Mouse (Mus musculus): ENCODE data around the gene Prss44. TPM values are rescaled to one million over a fixed set of nuclear protein-coding genes. Genes with fewer than 3 reads are reported as not detected.
A peak's percentile ranks its signal among the peaks of the same experiment; 100 is the strongest.
"Not testable (repeated sequence)": the region's sequence is repeated elsewhere in the genome, so short reads cannot be mapped to it uniquely, and the experiment has no call there.

The Prss44 gene
- not detected for total RNA-seq (2022)

- DNase-seq (ENCODE audit: low spot score in 2 of 2): no peak
These were observed at the start of gene Prss44 for GRCm38 (mm10) chr9:110813789-110814188. TSS of gene Prss44 (plus strand) at chr9:110813994.

GRCm38 (mm10) chr9:110772336-110772735, 41.5 kb upstream of the Prss44 start:
- no peak for DNase-seq (ENCODE audit: low spot score in 2 of 2)

DNA sequence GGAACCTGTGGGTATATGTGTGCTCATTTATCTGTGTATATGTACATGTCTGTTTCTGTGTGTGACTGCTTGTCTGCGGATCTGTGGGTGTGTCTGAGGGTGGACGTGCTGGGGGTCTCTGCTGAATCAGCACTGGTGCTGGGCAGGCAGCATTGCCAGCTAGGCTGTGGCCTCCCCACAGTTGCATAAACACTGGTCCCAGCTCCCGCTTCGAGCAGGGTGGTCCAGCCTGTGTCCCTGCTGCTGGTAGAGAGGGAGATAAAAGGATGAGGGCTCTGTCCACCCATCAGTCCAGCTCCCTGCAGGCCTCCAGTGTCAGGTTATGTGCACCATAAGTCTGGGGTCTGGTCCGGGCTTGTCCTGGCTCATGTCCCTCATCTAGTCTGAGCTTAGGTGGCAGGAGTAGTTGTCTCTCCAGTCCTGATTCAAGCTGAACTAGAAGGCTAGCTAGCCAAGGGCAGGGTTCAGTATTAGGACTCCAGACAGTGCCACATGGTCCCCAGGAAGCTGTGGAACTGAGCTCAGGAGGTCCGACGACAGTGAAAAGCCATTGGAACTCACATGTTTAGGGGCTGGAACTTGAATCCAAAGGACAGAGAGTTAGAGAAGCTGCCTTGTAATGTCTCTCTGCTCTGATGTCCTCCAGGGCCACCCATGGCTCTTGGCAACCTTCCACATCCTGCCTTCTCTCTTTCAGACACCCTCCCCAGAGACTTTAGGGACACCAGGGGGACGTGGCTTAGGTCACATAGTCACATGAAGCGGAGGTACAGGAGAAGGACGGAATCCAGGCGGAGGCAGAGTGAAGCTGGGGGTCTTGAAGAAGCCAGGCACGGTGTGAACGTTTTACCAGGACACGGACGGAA, 39.2 kb upstream of the Prss44 start:
- DNase-seq (ENCODE audit: low spot score in 2 of 2): no peak

GRCm38 (mm10) chr9:110775269-110776022, 38.3 kb upstream of the Prss44 start:
- no peak for DNase-seq (ENCODE audit: low spot score in 2 of 2)

- no peak for DNase-seq (ENCODE audit: low spot score in 2 of 2)
These were observed 35.7 kb upstream of the Prss44 start for GRCm38 (mm10) chr9:110778100-110778499.

- no peak for DNase-seq (ENCODE audit: low spot score in 2 of 2)
These were observed 35.2 kb upstream of the Prss44 start for GRCm38 (mm10) chr9:110778559-110778958.

GRCm38 (mm10) chr9:110779242-110779913, 34.4 kb upstream of the Prss44 start:
- no peak for DNase-seq (ENCODE audit: low spot score in 2 of 2)

DNA sequence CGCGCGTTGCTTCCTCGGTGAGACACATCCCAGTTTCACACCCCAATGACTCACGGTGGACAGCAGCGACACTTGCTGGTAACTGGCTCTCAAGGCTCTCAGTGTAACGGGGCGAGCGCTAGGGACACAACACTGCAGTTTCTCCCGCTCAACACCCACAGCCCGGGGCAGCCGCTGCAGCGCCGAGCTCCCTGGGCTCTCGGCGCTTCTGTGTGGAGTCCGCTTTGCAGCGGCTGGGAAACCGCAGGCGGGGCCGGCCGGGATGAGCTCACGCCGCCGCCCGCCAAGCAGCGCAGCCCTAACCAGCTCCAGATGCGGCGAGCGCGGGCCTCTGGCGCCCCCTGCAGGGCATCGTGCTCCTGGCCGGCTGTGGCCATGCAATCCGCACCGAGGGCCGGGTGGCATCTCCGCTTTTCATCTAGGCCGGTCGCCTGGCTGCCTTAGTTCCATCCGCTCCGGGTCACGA, 32.5 kb upstream of the Prss44 start:
- peak; percentile 84 to 93 for DNase-seq (ENCODE audit: low spot score in 2 of 2)

- peak; percentile 74 for DNase-seq (ENCODE audit: low spot score in 2 of 2)
These were observed 32.1 kb upstream of the Prss44 start for GRCm38 (mm10) chr9:110781731-110782130.

DNA sequence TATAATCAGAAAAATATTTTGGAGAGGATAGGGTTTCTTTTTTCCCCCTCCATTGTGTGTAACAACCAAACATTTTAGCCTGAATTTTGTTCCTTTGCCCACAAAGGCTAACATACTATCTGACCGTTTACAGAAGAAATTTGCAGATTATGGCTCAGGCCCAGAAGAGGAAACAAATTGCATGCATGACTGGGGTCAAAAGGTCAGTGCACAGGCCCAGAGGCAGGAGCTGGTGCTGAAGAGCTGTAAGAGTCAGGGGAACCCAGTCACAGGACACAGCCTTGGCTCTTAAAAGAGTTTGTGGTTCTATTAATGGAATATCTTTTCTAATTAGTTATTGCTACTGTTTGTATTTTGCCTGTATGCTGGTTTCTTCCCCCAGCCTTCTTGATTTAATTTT, 30.2 kb upstream of the Prss44 start:
- DNase-seq (ENCODE audit: low spot score in 2 of 2): no peak

- DNase-seq (ENCODE audit: low spot score in 2 of 2): no peak
These were observed 25.6 kb upstream of the Prss44 start for GRCm38 (mm10) chr9:110788169-110788568.

- DNase-seq (ENCODE audit: low spot score in 2 of 2): no peak
These were observed 23.3 kb upstream of the Prss44 start for GRCm38 (mm10) chr9:110790462-110790861.

DNA sequence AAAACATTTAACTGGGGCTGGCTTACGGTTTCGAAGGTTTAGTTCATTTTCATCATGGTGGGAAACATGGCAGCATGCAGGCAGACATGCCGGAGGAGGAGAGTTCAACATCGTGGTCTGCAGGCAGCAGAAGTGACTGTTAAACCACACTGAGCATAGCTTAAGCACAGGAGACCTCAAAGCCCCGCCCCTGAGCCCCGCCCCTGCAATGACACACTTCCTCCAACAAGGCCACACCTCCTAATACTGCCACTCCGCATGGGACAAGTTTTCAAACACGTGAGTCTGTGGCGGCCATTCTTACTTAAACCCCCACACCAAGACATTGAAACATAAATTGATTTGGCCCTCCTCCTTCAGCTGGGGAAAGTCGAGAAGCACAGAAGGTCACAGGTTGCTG, 16.8 kb upstream of the Prss44 start:
- DNase-seq (ENCODE audit: low spot score in 2 of 2): no peak

DNA sequence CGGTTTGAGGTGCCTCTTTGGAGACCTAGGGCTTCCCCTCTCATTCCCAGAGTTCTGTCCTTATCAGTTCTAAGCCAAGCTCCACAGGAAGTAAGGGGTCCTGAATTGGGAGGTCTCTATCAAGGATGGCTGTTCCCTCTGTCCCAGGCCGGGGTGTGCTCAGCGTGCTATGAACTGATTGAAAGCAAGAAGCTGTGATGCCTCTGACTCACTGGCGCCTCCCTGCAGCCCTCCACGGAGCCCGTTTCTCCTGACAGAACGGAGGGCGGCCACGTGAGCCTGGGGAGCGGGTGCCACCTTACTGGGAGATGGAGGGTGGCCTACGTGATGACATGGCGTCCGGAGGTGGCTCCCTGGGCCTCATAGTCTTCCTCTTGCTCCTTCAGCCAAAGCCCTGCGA, 15.9 kb upstream of the Prss44 start, which contains the start of gene Prss42:
Prss42 (plus strand) TSS at position 301 of the 400 bp plus-strand sequence.
- no peak for DNase-seq (ENCODE audit: low spot score in 2 of 2)

DNA sequence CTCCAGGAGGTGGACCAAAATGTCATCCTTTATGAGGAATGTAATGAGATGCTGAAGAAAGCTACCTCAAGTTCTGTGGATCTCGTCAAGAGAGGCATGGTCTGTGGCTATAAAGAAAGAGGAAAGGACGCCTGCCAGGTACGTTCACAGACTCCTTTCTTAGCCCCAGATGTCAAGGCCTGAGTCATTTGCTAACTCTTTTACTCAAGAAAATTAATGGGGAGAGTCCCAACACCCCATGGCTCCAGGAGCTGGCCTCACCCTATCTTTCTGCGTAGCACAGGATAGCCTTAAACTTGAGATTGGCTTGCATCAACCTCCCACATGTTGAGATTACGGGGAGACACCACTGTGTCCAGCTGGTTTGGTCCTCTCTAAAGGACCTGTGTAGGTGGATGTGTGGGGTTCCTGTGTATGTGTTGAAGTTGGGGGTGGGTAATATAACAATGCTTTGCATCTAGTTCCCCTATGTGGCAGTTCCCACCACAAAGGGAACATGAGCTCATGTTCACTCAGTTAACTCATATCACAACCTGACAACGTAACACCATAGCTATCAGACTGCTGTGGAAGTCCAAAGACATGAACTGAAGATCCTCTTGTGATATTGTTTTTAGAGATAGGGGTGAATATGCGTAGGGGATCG, 12.8 kb upstream of the Prss44 start:
- DNase-seq (ENCODE audit: low spot score in 2 of 2): no peak

DNA sequence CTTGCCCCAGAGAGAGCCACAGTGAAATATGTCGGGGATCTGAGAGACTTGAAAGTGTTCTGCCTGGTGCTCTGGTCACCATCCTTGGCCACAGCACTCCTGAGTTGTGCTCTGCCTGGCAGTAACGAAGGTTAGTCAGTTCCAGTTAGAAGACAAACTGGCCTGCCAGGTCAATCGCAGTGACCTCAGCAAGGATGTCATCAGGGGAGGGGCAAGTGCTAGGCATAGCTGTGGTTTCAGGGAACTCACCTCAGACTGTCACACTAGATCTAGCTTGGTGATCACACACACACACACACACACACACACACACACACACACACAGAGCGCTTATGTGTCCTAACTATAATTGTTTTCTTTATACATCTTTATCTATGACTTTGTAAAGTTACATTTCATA, 10.5 kb upstream of the Prss44 start:
- no peak for DNase-seq (ENCODE audit: low spot score in 2 of 2)

GRCm38 (mm10) chr9:110810051-110810450, 3.7 kb upstream of the Prss44 start:
- no peak for DNase-seq (ENCODE audit: low spot score in 2 of 2)

DNA sequence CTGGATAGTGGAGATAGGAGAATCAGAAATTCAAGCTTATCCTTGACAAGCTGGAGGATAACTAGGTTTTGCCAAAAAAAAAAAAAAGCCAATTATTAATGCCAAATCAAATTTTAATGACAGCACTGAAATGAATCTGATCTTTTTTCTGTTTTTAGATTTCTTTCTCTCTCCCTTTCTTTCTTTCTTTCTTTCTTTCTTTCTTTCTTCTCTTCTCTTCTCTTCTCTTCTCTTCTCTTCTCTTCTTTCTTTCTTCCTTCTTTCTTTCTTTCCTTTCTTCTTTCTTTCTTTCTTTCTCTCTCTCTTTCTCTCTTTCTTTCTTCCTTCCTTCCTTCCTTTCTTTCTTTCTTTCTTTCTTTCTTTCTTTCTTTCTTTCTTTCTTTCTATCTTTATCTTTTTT, 6.8 kb downstream of the Prss44 start:
- DNase-seq (ENCODE audit: low spot score in 2 of 2): not testable (repeated sequence)

DNA sequence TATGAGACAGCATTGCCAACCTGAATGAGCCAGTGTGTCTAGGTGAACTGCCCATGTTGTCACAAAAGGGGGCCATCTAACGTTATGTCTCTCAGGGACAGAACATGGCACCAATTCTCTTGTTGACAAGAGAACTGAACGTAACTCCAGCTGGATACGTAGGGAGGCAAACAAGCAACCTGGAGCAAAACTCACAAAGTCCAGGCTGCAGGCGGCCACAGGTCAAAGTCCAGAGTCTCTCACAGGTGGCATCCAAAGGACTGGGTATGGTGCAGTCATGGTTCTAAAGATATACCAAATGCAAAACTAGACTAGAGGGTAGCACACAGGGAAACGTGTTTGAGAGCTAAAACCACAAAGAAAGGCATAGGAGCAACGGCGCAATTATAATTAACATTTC, 7.6 kb downstream of the Prss44 start:
- DNase-seq (ENCODE audit: low spot score in 2 of 2): no peak

- DNase-seq (ENCODE audit: low spot score in 2 of 2): no peak
These were observed 11.6 kb downstream of the Prss44 start for GRCm38 (mm10) chr9:110825426-110825825.

GRCm38 (mm10) chr9:110825832-110826231, 12.0 kb downstream of the Prss44 start:
- no peak for DNase-seq (ENCODE audit: low spot score in 2 of 2)
